Mouse (Mus musculus) forebrain, postnatal 0 days (tissue): ENCODE measurements around the gene Tysnd1. TPM values are rescaled to one million over a fixed set of nuclear protein-coding genes. Genes with fewer than 3 reads are reported as not detected.
A peak's percentile ranks its signal among the peaks of the same experiment; 100 is the strongest.

Experiments used
- ATAC-seq: fragments of 200-750 bp; cut with Nextera tagmentation; 2 replicates; pipeline ENCODE4 v1.8.0; 2017; ENCODE audit warnings: mild to moderate bottlenecking, moderate library complexity
- DNase-seq: peaks from one replicate; pipeline ENCODE4 v3.0.0-alpha.2; 2015
- H3K27ac ChIP-seq: fragments of 300-500 bp; sonication (generic); 2 replicates; pipeline ENCODE4 v1.5.1; 2014; ENCODE audit warnings: low read depth, mild to moderate bottlenecking, antibody characterized with exemption, low read length, moderate library complexity, mixed read lengths
- H3K27me3 ChIP-seq: fragments of 300-500 bp; sonication (generic); 2 replicates; pipeline ENCODE4 v1.6.1; 2014; ENCODE audit warnings: mild to moderate bottlenecking, low read length, mixed read lengths; ENCODE audit not compliant: insufficient read depth
- H3K36me3 ChIP-seq: fragments of 300-500 bp; sonication (generic); 2 replicates; pipeline ENCODE4 v1.6.1; 2014; ENCODE audit warnings: mild to moderate bottlenecking, moderate library complexity; ENCODE audit not compliant: insufficient read depth
- H3K4me1 ChIP-seq: fragments of 300-500 bp; sonication (generic); 2 replicates; pipeline ENCODE4 v1.6.1; 2014; ENCODE audit warnings: antibody characterized with exemption; ENCODE audit not compliant: insufficient read depth
- H3K4me2 ChIP-seq: fragments of 300-500 bp; sonication (generic); 2 replicates; pipeline ENCODE4 v1.6.1; 2014; ENCODE audit warnings: low read depth, mild to moderate bottlenecking, moderate library complexity
- H3K4me3 ChIP-seq: fragments of 300-500 bp; sonication (generic); 2 replicates; pipeline ENCODE4 v1.5.1; 2014; ENCODE audit warnings: low read depth, low read length, mixed read lengths
- H3K9ac ChIP-seq: fragments of 300-500 bp; sonication (generic); 2 replicates; pipeline ENCODE4 v1.6.1; 2014; ENCODE audit warnings: mild to moderate bottlenecking
- H3K9me3 ChIP-seq: fragments of 300-500 bp; sonication (generic); 2 replicates; pipeline ENCODE4 v1.6.1; 2016; ENCODE audit warnings: low read length
- CTCF ChIP-seq: sonication (generic); IDR thresholded peaks from 2 replicates; pipeline ENCODE4 v1.5.1; 2016; ENCODE audit warnings: antibody characterized with exemption, control low read depth, low read depth
- WGBS: fragments of 180-500 bp; shearing (Covaris S2); extraction: QIAGEN DNeasy Blood & Tissue Kit; methylation state at CpG from one replicate; pipeline ENCODE4 v1.1.7; 2014; 5-methylcytosine and 5-hydroxymethylcytosine counted together
- polyA plus RNA-seq: library from polyadenylated mRNA; unstranded; fragments of >200 nt; fragmentation: Nextera tagmentation; extraction: Ambion mirVana; gene quantifications from 2 replicates; pipeline ENCODE4 v1.2.1, GENCODE M21; 2015
- total RNA-seq: library from RNA; depleted of rRNA; stranded (reverse); fragments of >200 nt; gene quantifications from 2 replicates; pipeline ENCODE4 v1.2.3, GENCODE M21; 2014

Tysnd1 gene
- total and polyA plus RNA-seq, 2 experiments from 2014 or later, result 34.4 to 56.8 TPM

DNA sequence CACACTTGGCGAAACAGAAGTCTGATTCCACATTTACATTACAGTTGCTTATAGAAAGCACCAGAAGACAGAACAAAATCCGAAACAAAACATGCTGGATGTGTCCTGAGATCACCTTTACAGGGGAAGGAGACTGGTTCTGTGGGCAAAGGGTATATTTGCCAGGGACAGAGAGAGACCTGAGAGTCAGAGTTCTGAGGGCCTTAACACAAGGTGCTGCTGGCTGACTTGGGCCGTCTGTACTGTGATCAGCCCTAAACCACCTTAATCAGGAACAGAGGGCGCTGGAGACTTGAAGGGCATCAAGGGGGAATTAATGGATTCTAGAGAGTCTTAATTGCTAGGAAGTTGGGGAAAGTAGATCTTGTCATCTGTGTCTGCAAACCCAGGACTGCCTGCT, 1.8 kb upstream of the Tysnd1 start:
- ATAC-seq (no peak), DNase-seq (no peak)
- no peak overlapping the region for H3K27ac ChIP-seq
- no peak for TF ChIP-seq CTCF
- H3K4me1 ChIP-seq, result 0 out of 2 replicates have a peak, but pooled peaks cover 11% of the 10 kb centered on the region
- no peak overlapping the region for H3K4me3 ChIP-seq
- no peaks in the 10 kb centered on the region for H3K27me3 ChIP-seq
- no peak overlapping the region for H3K9ac ChIP-seq
- WGBS, result 73% methylated on average over 4 of the region's 4 CpGs
- no peak overlapping the region for H3K4me2 ChIP-seq
- H3K9me3 ChIP-seq, result no peaks in the 10 kb centered on the region
- peaks cover 45% of the 10 kb centered on the region for H3K36me3 ChIP-seq

DNA sequence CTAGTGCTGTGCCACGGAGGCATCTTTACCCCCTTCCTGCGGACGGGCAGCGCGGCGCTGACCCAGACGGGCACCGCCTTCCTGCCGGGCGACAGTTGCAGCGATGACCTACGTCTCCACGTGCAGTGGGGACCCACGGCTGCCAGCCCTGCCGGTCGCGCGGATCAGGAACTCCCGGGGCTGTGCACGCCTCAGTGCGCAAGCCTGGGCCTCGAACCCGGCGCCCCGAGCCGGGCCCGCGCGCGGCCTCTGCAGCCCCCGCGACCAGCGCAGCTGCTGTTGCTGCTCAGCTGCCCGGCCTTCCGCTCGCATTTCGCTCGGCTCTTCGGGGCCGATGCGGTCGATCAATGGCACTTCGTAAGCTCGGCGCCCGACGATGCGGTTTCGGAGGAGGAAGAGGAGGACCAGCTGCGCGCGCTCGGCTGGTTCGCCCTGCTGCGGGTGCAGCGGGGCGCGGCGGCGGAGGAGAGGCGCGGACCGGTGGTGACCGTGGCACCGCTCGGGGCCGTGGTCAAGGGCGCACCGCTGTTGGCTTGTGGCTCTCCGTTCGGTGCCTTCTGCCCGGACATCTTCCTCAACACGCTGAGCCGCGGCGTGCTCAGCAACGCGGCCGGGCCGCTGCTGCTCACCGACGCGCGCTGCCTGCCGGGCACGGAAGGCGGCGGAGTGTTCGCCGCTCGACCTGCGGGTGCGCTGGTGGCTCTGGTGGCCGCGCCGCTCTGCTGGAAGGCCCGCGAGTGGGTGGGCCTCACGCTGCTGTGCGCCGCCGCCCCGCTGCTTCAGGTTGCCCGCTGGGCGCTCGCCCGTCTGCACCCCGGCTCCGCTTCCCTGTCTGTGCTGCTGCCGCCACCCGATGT, 617 bp downstream of the Tysnd1 start:
- 0 out of 2 replicates have a peak overlapping the region, but pooled peaks have one; percentile 67 for H3K27ac ChIP-seq
- WGBS, result 2% methylated on average over 91 of the region's 111 CpGs
- peak overlapping the region; percentile 84 for H3K4me3 ChIP-seq
- H3K4me1 ChIP-seq, result 0 out of 2 replicates have a peak, but pooled peaks cover 11% of the 10 kb centered on the region
- peaks cover 29% of the 10 kb centered on the region for H3K36me3 ChIP-seq
- H3K9ac ChIP-seq, result peak overlapping the region; percentile 65
- peak; percentile 21 for ATAC-seq
- no peaks in the 10 kb centered on the region for H3K27me3 ChIP-seq
- no peak for DNase-seq
- no peaks in the 10 kb centered on the region for H3K9me3 ChIP-seq
- H3K4me2 ChIP-seq, result peak overlapping the region; percentile 99
- TF ChIP-seq CTCF, result no peak

- Histone ChIP-seq H3K9ac (peak overlapping the region; percentile 65), H3K4me2 (peak overlapping the region; percentile 99), H3K9me3 (no peaks in the 10 kb centered on the region), H3K4me3 (peak overlapping the region; percentile 84), H3K4me1 (0 out of 2 replicates have a peak, but pooled peaks cover 11% of the 10 kb centered on the region), H3K36me3 (peaks cover 28% of the 10 kb centered on the region), H3K27ac (no peak overlapping the region), H3K27me3 (no peaks in the 10 kb centered on the region)
- TF ChIP-seq CTCF, result no peak
- no peak for DNase-seq
- no peak for ATAC-seq
- 10% methylated on average over 19 of the region's 19 CpGs for WGBS
These were observed 1.2 kb downstream of the Tysnd1 start for GRCm38 (mm10) chr10:61696560-61696823.

- peaks cover 25% of the 10 kb centered on the region for H3K36me3 ChIP-seq
- WGBS, result 92% methylated on average over 2 of the region's 2 CpGs
These were observed 1.7 kb downstream of the Tysnd1 start for GRCm38 (mm10) chr10:61697028-61697427.

GRCm38 (mm10) chr10:61704663-61705062, 9.3 kb downstream of the Tysnd1 start:
- Histone ChIP-seq H3K4me1 (no peaks in the 10 kb centered on the region), H3K4me3 (no peak overlapping the region), H3K27me3 (no peaks in the 10 kb centered on the region), H3K9me3 (no peaks in the 10 kb centered on the region), H3K4me2 (no peak overlapping the region), H3K9ac (no peak overlapping the region), H3K27ac (no peak overlapping the region), H3K36me3 (peaks cover 25% of the 10 kb centered on the region)
- TF ChIP-seq CTCF, result no peak
- DNase-seq (peak; percentile 33), ATAC-seq (peak; percentile 45; the same call in 1 of the 2 replicates)
- 63% methylated on average over 4 of the region's 4 CpGs for WGBS

More at GRCm38 (mm10) chr10:61697028-61697427, 1.7 kb downstream of the Tysnd1 start:
- peak overlapping the region; percentile 84 for H3K4me3 ChIP-seq
- peak overlapping the region; percentile 99 for H3K4me2 ChIP-seq
- no peaks in the 10 kb centered on the region for H3K9me3 ChIP-seq
- DNase-seq (no peak), ATAC-seq (no peak)
- no peaks in the 10 kb centered on the region for H3K27me3 ChIP-seq
- H3K27ac ChIP-seq, result no peak overlapping the region
- no peak overlapping the region for H3K9ac ChIP-seq
- H3K4me1 ChIP-seq, result 0 out of 2 replicates have a peak, but pooled peaks cover 11% of the 10 kb centered on the region
- TF ChIP-seq CTCF, result no peak

DNA sequence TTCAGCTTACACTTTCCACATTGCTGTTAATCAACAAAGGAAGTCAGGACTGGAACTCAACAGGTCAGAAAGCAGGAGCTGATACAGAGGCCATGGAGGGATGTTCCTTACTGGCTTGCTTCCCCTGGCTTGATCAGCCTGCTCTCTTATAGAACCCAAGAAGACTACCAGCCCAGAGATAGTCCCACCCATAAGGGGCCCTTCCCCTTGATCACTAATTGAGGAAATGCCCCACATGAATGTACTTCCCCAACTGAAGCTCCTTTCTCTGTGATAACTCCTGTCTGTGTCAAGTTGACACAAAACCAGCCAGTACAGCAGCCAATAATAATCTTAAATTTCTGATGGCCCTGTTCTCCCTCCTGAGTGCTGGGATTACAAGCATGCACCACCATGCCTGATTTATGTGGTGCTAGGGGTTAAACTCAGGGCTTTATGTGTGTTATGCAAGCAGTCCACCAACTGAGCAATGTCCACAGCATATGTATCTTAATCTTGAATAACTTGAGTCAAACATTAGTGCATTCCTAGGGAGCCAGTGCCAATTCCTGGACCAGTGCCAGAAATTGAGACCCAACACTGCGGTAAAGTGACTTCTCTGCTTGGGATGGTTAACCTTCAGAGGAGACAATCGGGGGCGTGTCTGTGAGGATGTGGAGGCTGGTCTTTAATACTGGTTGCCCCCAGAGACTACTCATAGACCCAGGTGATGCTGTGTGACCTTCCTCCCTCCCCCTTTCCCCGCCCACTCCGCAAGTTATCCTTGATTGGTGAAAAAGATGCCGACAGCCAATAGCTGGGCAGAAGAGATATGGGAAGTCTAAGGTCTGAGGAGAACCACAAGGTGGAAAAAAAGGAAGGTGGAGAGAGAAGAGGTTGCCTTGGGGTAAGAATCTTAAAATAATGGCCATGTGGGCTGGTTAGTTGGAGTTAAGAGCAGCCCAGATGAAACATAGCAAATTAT, 11.4 kb downstream of the Tysnd1 start:
- ATAC-seq (no peak), DNase-seq (no peak)
- Histone ChIP-seq H3K4me3 (no peak overlapping the region), H3K9me3 (no peaks in the 10 kb centered on the region), H3K36me3 (peaks cover 20% of the 10 kb centered on the region), H3K27ac (no peak overlapping the region), H3K4me2 (no peak overlapping the region), H3K27me3 (no peaks in the 10 kb centered on the region), H3K9ac (no peak overlapping the region), H3K4me1 (no peaks in the 10 kb centered on the region)
- TF ChIP-seq CTCF, result no peak
- WGBS, result 76% methylated on average over 6 of the region's 6 CpGs

DNA sequence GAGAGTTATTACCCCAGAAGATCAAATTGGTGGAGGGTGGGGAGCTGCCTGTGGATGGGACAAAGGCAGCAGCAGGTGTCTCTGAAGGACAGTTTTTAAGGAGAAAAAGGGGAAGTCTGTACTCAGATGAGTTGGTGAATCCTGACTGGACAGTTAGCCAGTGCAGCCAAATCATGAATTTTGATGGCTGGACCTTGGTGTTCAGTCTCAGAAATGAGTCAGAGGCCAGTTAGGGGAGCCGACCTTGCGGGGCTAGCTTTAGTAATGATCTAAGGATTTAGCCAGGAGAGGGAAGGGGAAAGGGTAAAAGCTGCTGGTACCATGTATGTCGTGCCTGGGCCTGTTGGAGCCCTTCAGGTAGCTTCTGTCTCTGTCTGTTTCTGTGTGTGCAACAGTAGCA, 18.3 kb downstream of the Tysnd1 start:
- H3K9ac ChIP-seq, result no peak overlapping the region
- H3K4me1 ChIP-seq, result no peaks in the 10 kb centered on the region
- no peaks in the 10 kb centered on the region for H3K9me3 ChIP-seq
- H3K27ac ChIP-seq, result no peak overlapping the region
- H3K4me3 ChIP-seq, result no peak overlapping the region
- H3K27me3 ChIP-seq, result no peaks in the 10 kb centered on the region
- DNase-seq (no peak), ATAC-seq (no peak)
- no peak overlapping the region for H3K4me2 ChIP-seq
- WGBS, result 75% methylated on average over 3 of the region's 3 CpGs
- H3K36me3 ChIP-seq, result no peaks in the 10 kb centered on the region
- no peak for TF ChIP-seq CTCF
